Mouse (Mus musculus) frontal cortex, postnatal 14 days (tissue): ENCODE results near the gene Esrrb.

Experiments used
- DNase-seq, 2 experiments: peaks; one replicate each; pipeline ENCODE4 v3.0.0; 2022; ENCODE audit warnings: low spot score in 2 of 2

Gene Esrrb

GRCm38 (mm10) chr12:86360696-86361631 is at the start of gene Esrrb:
TSS of gene Esrrb (plus strand) at chr12:86361117.
- DNase-seq: no peak

- DNase-seq: no peak
These were observed 40.3 kb upstream of the Esrrb start for GRCm38 (mm10) chr12:86320629-86321028.

GRCm38 (mm10) chr12:86324297-86324696 is 36.6 kb upstream of the Esrrb start:
- no peak for DNase-seq

GRCm38 (mm10) chr12:86329813-86330212 is 31.1 kb upstream of the Esrrb start:
- no peak for DNase-seq

GRCm38 (mm10) chr12:86330684-86331083 is 30.2 kb upstream of the Esrrb start:
- no peak for DNase-seq

- DNase-seq: no peak
These were observed 29.7 kb upstream of the Esrrb start for GRCm38 (mm10) chr12:86331248-86331647.

GRCm38 (mm10) chr12:86336209-86336608 is 24.7 kb upstream of the Esrrb start:
- DNase-seq: no peak

GRCm38 (mm10) chr12:86336887-86337286 is 24.0 kb upstream of the Esrrb start:
- DNase-seq: no peak

GRCm38 (mm10) chr12:86349477-86349876 is 11.4 kb upstream of the Esrrb start:
- DNase-seq: no peak

GRCm38 (mm10) chr12:86359406-86359805 is 1.5 kb upstream of the Esrrb start:
- no peak for DNase-seq

GRCm38 (mm10) chr12:86359873-86360272 is 1.0 kb upstream of the Esrrb start:
- DNase-seq: no peak

GRCm38 (mm10) chr12:86364285-86364684 is 3.4 kb downstream of the Esrrb start:
- DNase-seq: no peak

GRCm38 (mm10) chr12:86364756-86365155 is 3.8 kb downstream of the Esrrb start:
- DNase-seq: no peak

- no peak for DNase-seq
These were observed 9.9 kb downstream of the Esrrb start for GRCm38 (mm10) chr12:86370611-86371383.

- DNase-seq: no peak
These were observed 13.4 kb downstream of the Esrrb start for GRCm38 (mm10) chr12:86374286-86374685.

- DNase-seq: no peak
These were observed 18.8 kb downstream of the Esrrb start for GRCm38 (mm10) chr12:86379672-86380213.

GRCm38 (mm10) chr12:86383803-86384202 is 22.9 kb downstream of the Esrrb start:
- no peak for DNase-seq

- no peak for DNase-seq
These were observed 26.9 kb downstream of the Esrrb start for GRCm38 (mm10) chr12:86387671-86388270.

GRCm38 (mm10) chr12:86394773-86395172 is 33.9 kb downstream of the Esrrb start:
- no peak for DNase-seq

GRCm38 (mm10) chr12:86395326-86395725 is 34.4 kb downstream of the Esrrb start:
- DNase-seq: no peak

GRCm38 (mm10) chr12:86398762-86399161 is 37.8 kb downstream of the Esrrb start:
- DNase-seq: no peak

GRCm38 (mm10) chr12:86402718-86403117 is 41.8 kb downstream of the Esrrb start:
- DNase-seq: peak; percentile 25 to 62
